Mouse (Mus musculus): ENCODE data around the gene Smg7. TPM values are rescaled to one million over a fixed set of nuclear protein-coding genes. Genes with fewer than 3 reads are reported as not detected.
"Not testable (repeated sequence)": the region's sequence is repeated elsewhere in the genome, so short reads cannot be mapped to it uniquely, and the experiment has no call there.

The Smg7 gene
- polyA plus RNA-seq, 1 experiment from 2014 or later, result 32.7 TPM

GRCm38 (mm10) chr1:152902665-152903516, 445 bp upstream of the Smg7 start:
- Histone ChIP-seq H3K9me3 (no peaks in the 10 kb centered on the region), H3K36me3 (no peaks in the 10 kb centered on the region), H3K27ac (replicated peaks) (peak overlapping the region; percentile 100), H3K4me2 (peak overlapping the region; percentile 91), H3K27me3 (no peaks in the 10 kb centered on the region), H3K4me3 (peak overlapping the region; percentile 71), H3K4me1 (replicated peaks) (peaks cover 29% of the 10 kb centered on the region), H3K9ac (peak overlapping the region; percentile 92)
- peak; percentile 92 for ATAC-seq (ENCODE audit: low FRiP score, low read depth)
- WGBS, result under 1% methylated on average over 35 of the region's 69 CpGs

DNA sequence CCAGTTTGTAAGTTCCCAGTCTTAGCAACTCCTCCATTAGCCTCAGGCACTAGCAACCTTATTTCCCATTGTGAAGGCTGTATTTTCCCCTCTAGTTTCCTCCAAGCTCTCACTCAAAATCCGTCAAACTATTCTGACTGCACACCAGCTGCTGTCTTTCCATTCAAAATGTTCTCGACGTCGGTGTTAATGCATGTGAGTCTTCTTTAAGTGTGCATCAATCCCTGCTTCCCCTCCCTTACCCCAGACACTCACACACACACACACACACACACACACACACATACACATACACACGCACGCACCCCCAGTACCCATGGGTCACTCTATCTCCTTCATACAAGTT, 1.1 kb downstream of the Smg7 start:
- 0 out of 2 replicates have a peak, but pooled peaks have one; percentile 0 for ATAC-seq (ENCODE audit: low FRiP score, low read depth)
- Histone ChIP-seq H3K4me1 (replicated peaks) (peaks cover 29% of the 10 kb centered on the region), H3K9me3 (no peaks in the 10 kb centered on the region), H3K27ac (replicated peaks) (peak overlapping the region; percentile 100), H3K9ac (peak overlapping the region; percentile 85), H3K27me3 (no peaks in the 10 kb centered on the region), H3K36me3 (no peaks in the 10 kb centered on the region), H3K4me3 (peak overlapping the region; percentile 71), H3K4me2 (peak overlapping the region; percentile 61)
- 0% methylated on average over 6 of the region's 6 CpGs for WGBS

DNA sequence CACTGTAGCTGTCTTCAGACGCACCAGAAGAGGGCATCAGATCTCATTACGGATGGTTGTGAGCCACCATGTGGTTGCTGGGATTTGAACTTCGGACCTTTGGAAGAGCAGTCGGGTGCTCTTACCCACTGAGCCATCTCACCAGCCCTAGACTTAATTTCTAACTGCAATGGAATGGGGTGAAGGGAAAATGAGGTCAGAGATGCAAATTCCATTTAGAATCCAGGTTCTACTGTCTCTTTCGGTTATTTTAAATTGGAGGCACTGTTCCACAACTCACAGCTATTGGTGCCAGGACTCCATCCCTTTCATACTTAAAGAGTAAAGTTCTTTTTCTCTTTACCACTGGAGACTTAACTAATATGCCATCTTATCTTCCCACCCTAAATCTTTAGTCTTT, 14.4 kb downstream of the Smg7 start:
- not testable (repeated sequence) for H3K9me3 ChIP-seq; H3K9ac ChIP-seq; H3K27ac ChIP-seq (replicated peaks); H3K4me3 ChIP-seq; H3K4me1 ChIP-seq (replicated peaks); H3K4me2 ChIP-seq; H3K36me3 ChIP-seq; ATAC-seq (ENCODE audit: low FRiP score, low read depth); H3K27me3 ChIP-seq
- WGBS, result 96% methylated on average over 3 of the region's 5 CpGs

- ATAC-seq (ENCODE audit: low FRiP score, low read depth), result no peak
- Histone ChIP-seq H3K9me3 (no peaks in the 10 kb centered on the region), H3K27ac (replicated peaks) (no peak overlapping the region), H3K4me2 (no peak overlapping the region), H3K4me1 (replicated peaks) (peaks cover 4% of the 10 kb centered on the region; the same call in 1 of the 2 replicates), H3K27me3 (no peaks in the 10 kb centered on the region), H3K36me3 (peaks cover 30% of the 10 kb centered on the region), H3K9ac (no peak overlapping the region), H3K4me3 (no peak overlapping the region)
- WGBS, result 76% methylated on average over 3 of the region's 3 CpGs
Observed at GRCm38 (mm10) chr1:152871031-152871430, 31.4 kb downstream of the Smg7 start.

GRCm38 (mm10) chr1:152869901-152870300, 32.5 kb downstream of the Smg7 start:
- WGBS, result 93% methylated on average over 6 of the region's 6 CpGs

DNA sequence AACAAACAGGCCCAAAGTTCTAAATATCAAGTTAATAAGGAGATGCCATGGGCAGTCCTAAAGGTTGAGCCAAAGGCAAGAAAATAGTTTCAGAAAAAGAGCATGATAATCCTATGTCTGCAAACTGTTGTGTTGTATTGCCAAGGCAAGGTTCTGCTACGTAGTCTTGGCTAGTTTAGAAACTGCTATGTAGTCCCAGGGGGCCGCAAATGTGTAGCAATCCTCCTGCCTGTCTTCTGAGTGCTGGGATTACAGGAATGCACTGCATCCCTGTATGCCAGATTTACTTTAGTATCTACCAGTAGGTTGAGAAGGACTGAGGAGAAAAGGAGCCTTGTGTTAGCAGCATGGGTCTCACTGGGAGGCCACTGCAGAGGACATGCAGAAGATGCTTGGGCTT, 55.6 kb downstream of the Smg7 start:
- Histone ChIP-seq H3K9ac (no peak overlapping the region), H3K9me3 (no peaks in the 10 kb centered on the region), H3K36me3 (peaks cover 77% of the 10 kb centered on the region), H3K27me3 (no peaks in the 10 kb centered on the region), H3K4me1 (replicated peaks) (no peaks in the 10 kb centered on the region), H3K4me3 (no peak overlapping the region), H3K27ac (replicated peaks) (no peak overlapping the region), H3K4me2 (no peak overlapping the region)
- 88% methylated on average over 2 of the region's 2 CpGs for WGBS
- ATAC-seq (ENCODE audit: low FRiP score, low read depth), result no peak

More at GRCm38 (mm10) chr1:152869901-152870300, 32.5 kb downstream of the Smg7 start:
- H3K36me3 ChIP-seq, result peaks cover 38% of the 10 kb centered on the region
- peaks cover 4% of the 10 kb centered on the region; the same call in 1 of the 2 replicates for H3K4me1 ChIP-seq (replicated peaks)
- H3K9ac ChIP-seq, result no peak overlapping the region
- no peak for ATAC-seq (ENCODE audit: low FRiP score, low read depth)
- no peak overlapping the region for H3K4me3 ChIP-seq
- no peak overlapping the region for H3K27ac ChIP-seq (replicated peaks)
- no peaks in the 10 kb centered on the region for H3K9me3 ChIP-seq
- H3K4me2 ChIP-seq, result no peak overlapping the region
- H3K27me3 ChIP-seq, result no peaks in the 10 kb centered on the region

GRCm38 (mm10) chr1:152845211-152845730, 57.2 kb downstream of the Smg7 start:
- no peak for ATAC-seq (ENCODE audit: low FRiP score, low read depth)
- H3K27ac ChIP-seq (replicated peaks), result no peak overlapping the region
- H3K27me3 ChIP-seq, result no peaks in the 10 kb centered on the region
- no peaks in the 10 kb centered on the region for H3K4me1 ChIP-seq (replicated peaks)
- no peak overlapping the region for H3K9ac ChIP-seq
- 87% methylated on average over 3 of the region's 3 CpGs for WGBS
- no peaks in the 10 kb centered on the region for H3K9me3 ChIP-seq
- no peak overlapping the region for H3K4me3 ChIP-seq
- H3K4me2 ChIP-seq, result no peak overlapping the region
- peaks cover 81% of the 10 kb centered on the region for H3K36me3 ChIP-seq

- no peak for ATAC-seq (ENCODE audit: low FRiP score, low read depth)
- Histone ChIP-seq H3K36me3 (peaks cover 85% of the 10 kb centered on the region), H3K27ac (replicated peaks) (no peak overlapping the region), H3K27me3 (no peaks in the 10 kb centered on the region), H3K4me1 (replicated peaks) (no peaks in the 10 kb centered on the region), H3K4me2 (no peak overlapping the region), H3K9me3 (no peaks in the 10 kb centered on the region), H3K9ac (no peak overlapping the region), H3K4me3 (no peak overlapping the region)
- WGBS, result 95% methylated on average over 1 of the region's 1 CpGs
Observed at GRCm38 (mm10) chr1:152844634-152845033, 57.8 kb downstream of the Smg7 start.

DNA sequence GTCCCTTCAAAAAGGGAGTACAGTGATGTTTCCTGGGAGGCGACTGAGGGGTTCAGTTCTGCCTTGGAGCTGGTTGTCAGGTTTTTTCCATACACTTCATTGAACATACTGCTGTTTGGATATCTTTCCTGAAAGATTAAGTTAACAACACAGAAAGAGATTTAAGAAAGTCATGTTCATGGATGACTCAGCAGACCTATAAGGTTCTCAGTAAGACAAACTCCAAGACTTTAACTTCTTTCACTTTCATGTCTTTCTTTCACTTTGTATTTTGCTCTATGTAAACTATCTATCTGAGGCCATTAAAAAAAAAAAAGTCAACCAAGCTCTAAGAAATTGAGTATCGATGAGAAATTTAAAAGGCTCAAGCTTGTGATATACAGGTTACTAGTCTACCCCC, 61.4 kb downstream of the Smg7 start:
- ATAC-seq (ENCODE audit: low FRiP score, low read depth), result no peak
- H3K9me3 ChIP-seq, result no peaks in the 10 kb centered on the region
- no peak overlapping the region for H3K27ac ChIP-seq (replicated peaks)
- 95% methylated on average over 2 of the region's 2 CpGs for WGBS
- no peak overlapping the region for H3K9ac ChIP-seq
- no peak overlapping the region for H3K4me3 ChIP-seq
- peaks cover 87% of the 10 kb centered on the region for H3K36me3 ChIP-seq
- H3K27me3 ChIP-seq, result no peaks in the 10 kb centered on the region
- H3K4me2 ChIP-seq, result no peak overlapping the region
- no peaks in the 10 kb centered on the region for H3K4me1 ChIP-seq (replicated peaks)

DNA sequence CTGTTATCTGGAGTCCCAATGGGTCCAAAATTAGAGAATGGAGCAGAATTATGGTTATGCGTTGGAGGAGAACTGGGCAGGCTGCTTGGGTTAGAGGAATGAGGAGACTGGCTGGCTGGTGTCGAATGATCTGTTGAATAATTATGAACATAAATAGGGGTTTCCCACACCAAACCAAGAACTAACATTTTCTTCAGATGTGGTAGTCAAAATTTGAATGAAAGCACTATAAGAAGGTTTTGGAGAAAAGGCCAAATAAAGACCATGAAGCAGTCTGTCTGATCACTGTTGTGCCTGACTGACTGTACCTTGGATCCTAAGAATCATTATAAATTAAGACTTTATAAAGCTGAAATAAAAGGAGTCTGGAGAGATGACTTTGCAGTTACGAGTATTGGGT, 62.1 kb downstream of the Smg7 start:
- no peak for ATAC-seq (ENCODE audit: low FRiP score, low read depth)
- Histone ChIP-seq H3K4me2 (no peak overlapping the region), H3K9ac (no peak overlapping the region), H3K4me1 (replicated peaks) (no peaks in the 10 kb centered on the region), H3K36me3 (peaks cover 83% of the 10 kb centered on the region), H3K4me3 (no peak overlapping the region), H3K27ac (replicated peaks) (no peak overlapping the region), H3K9me3 (no peaks in the 10 kb centered on the region), H3K27me3 (no peaks in the 10 kb centered on the region)
- 92% methylated on average over 3 of the region's 3 CpGs for WGBS

DNA sequence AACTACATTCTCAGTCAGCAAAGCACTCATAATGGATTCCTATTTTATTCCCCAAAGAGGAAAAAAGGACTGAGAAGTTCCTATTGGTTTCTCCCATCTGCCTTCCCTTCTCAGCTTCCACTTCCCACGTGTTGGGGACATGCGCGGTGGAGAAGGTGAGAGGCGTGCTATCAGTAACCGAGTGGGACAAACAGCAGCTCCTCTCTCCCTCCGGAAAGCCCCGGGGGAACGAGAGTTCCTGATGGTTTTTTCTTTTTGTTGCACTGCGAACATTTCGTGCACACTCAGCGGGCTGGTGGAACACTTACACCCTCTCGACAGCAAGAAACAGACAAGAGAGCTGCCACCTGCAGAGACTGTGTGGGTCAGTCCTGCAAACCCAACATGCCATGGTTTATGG, 63.6 kb downstream of the Smg7 start:
- 92% methylated on average over 12 of the region's 12 CpGs for WGBS

GRCm38 (mm10) chr1:152838026-152838702, 64.3 kb downstream of the Smg7 start:
- H3K36me3 ChIP-seq, result peaks cover 65% of the 10 kb centered on the region

More for the DNA sequence above, 63.6 kb downstream of the Smg7 start:
- Histone ChIP-seq H3K27me3 (no peaks in the 10 kb centered on the region), H3K36me3 (peaks cover 72% of the 10 kb centered on the region), H3K4me1 (replicated peaks) (no peaks in the 10 kb centered on the region), H3K4me3 (no peak overlapping the region), H3K9me3 (no peaks in the 10 kb centered on the region), H3K4me2 (no peak overlapping the region), H3K27ac (replicated peaks) (no peak overlapping the region), H3K9ac (no peak overlapping the region)
- ATAC-seq (ENCODE audit: low FRiP score, low read depth), result no peak

More at GRCm38 (mm10) chr1:152838026-152838702, 64.3 kb downstream of the Smg7 start:
- WGBS, result 84% methylated on average over 11 of the region's 11 CpGs
- no peak overlapping the region for H3K27ac ChIP-seq (replicated peaks)
- no peaks in the 10 kb centered on the region for H3K9me3 ChIP-seq
- no peaks in the 10 kb centered on the region for H3K27me3 ChIP-seq
- no peak overlapping the region for H3K9ac ChIP-seq
- H3K4me3 ChIP-seq, result no peak overlapping the region
- no peak overlapping the region for H3K4me2 ChIP-seq
- ATAC-seq (ENCODE audit: low FRiP score, low read depth), result no peak
- no peaks in the 10 kb centered on the region for H3K4me1 ChIP-seq (replicated peaks)
